Comparison of ENCODE assay signal across 24 mouse cellular contexts in genomic region chr2:148419776-148420175, GRCm38 (mm10). TPM values are rescaled to one million over a fixed set of nuclear protein-coding genes. Genes with fewer than 3 reads are reported as not detected.
"Had no signal": no experiment of that assay in that cellular context is flagged by ENCODE, and none has a peak within 500 bp of the region (broad histone marks: within the 10 kb centered on the region; RNA-seq: fewer than 3 reads in every experiment).

No protein-coding gene starts in this region.

- H3K4me3 ChIP-seq: intestine, embryonic 15.5 days; kidney, embryonic 15.5 days; left cerebral cortex, adult 2 months; megakaryocyte, embryonic 14.5 days; midbrain, embryonic 10.5 days; midbrain, embryonic 13.5 days; myocyte; neural tube, embryonic 13.5 days; stomach, embryonic 15.5 days had no signal

- H3K4me2 ChIP-seq: intestine, embryonic 15.5 days; kidney, embryonic 15.5 days; liver, embryonic 11.5 days; midbrain, embryonic 13.5 days; neural tube, embryonic 13.5 days; stomach, embryonic 15.5 days had no signal

- ATAC-seq: intestine, embryonic 15.5 days; liver, postnatal 0 days; midbrain, embryonic 13.5 days; midbrain, embryonic 16.5 days had no signal

- H3K9ac ChIP-seq: intestine, embryonic 15.5 days; kidney, embryonic 15.5 days; liver, embryonic 14.5 days; liver, postnatal 0 days; midbrain, embryonic 13.5 days; neural tube, embryonic 13.5 days; stomach, embryonic 15.5 days had no signal

- H3K27me3 ChIP-seq: intestine, embryonic 15.5 days; kidney, embryonic 15.5 days; midbrain, embryonic 13.5 days; neural tube, embryonic 13.5 days; stomach, embryonic 15.5 days had no signal

- DNase-seq: kidney, adult 11 months; kidney, adult 8-10 months; kidney, postnatal 10 days; kidney, postnatal 36 days; layer of hippocampus, postnatal 36 days; liver, postnatal 0 days; retina, postnatal 1 day; right cerebral cortex, postnatal 25 days; spleen, adult 18-20 months; thymus, adult 2 months; thymus, postnatal 14 days; thymus, postnatal 4 days had no signal

- H3K36me3 ChIP-seq: intestine, embryonic 15.5 days; kidney, embryonic 15.5 days; midbrain, embryonic 10.5 days; midbrain, embryonic 13.5 days; neural tube, embryonic 13.5 days; stomach, embryonic 15.5 days had no signal

- H3K9me3 ChIP-seq: intestine, embryonic 15.5 days; kidney, embryonic 15.5 days; megakaryocyte, embryonic 14.5 days; midbrain, embryonic 10.5 days; midbrain, embryonic 13.5 days; neural tube, embryonic 13.5 days; stomach, embryonic 15.5 days had no signal

- H3K4me1 ChIP-seq: intestine, embryonic 15.5 days; kidney, embryonic 15.5 days; midbrain, embryonic 10.5 days; midbrain, embryonic 13.5 days; neural tube, embryonic 13.5 days had no signal

- H3K27ac ChIP-seq: intestine, embryonic 15.5 days; kidney, embryonic 15.5 days; left cerebral cortex, adult 2 months; liver, embryonic 14.5 days; midbrain, embryonic 10.5 days; midbrain, embryonic 13.5 days; neural tube, embryonic 13.5 days; stomach, embryonic 15.5 days had no signal

RNA-seq across cellular contexts. Expression of gene Sstr4, which starts 24.6 kb away (rescaled TPM):
- polyA plus RNA-seq: liver, embryonic 14.5 days; liver, postnatal 0 days; myocyte had no signal
